Mouse (Mus musculus) hindbrain, postnatal 0 days (tissue): ENCODE data around the gene Dhx30. TPM values are rescaled to one million over a fixed set of nuclear protein-coding genes. Genes with fewer than 3 reads are reported as not detected.
"Not testable (repeated sequence)": the region's sequence is repeated elsewhere in the genome, so short reads cannot be mapped to it uniquely, and the experiment has no call there.

ENCODE experiments used
- ATAC-seq: fragments of 200-750 bp; cut with Nextera tagmentation; 2 replicates; pipeline ENCODE4 v1.8.0; 2017; ENCODE audit warnings: mild to moderate bottlenecking, moderate TSS enrichment, moderate library complexity
- DNase-seq: peaks from one replicate; pipeline ENCODE4 v3.0.0-alpha.2; 2015; ENCODE audit warnings: low spot score
- H3K27ac ChIP-seq: fragments of 300-500 bp; sonication (generic); 2 replicates; pipeline ENCODE4 v1.5.1; 2014; ENCODE audit warnings: mild to moderate bottlenecking
- H3K27me3 ChIP-seq: fragments of 300-500 bp; sonication (generic); 2 replicates; pipeline ENCODE4 v1.6.1; 2014; ENCODE audit warnings: low read length, mixed read lengths; ENCODE audit not compliant: insufficient read depth
- H3K36me3 ChIP-seq: fragments of 300-500 bp; sonication (generic); 2 replicates; pipeline ENCODE4 v1.6.1; 2014; ENCODE audit warnings: low read length, mixed read lengths; ENCODE audit not compliant: insufficient read depth
- H3K4me1 ChIP-seq: fragments of 300-500 bp; sonication (generic); 2 replicates; pipeline ENCODE4 v1.6.1; 2014; ENCODE audit warnings: antibody characterized with exemption, low read length, mixed read lengths; ENCODE audit not compliant: insufficient read depth
- H3K4me2 ChIP-seq: fragments of 300-500 bp; sonication (generic); 2 replicates; pipeline ENCODE4 v1.6.1; 2014; ENCODE audit warnings: low read depth, mild to moderate bottlenecking, low read length, moderate library complexity, mixed read lengths
- H3K4me3 ChIP-seq: fragments of 300-500 bp; sonication (generic); 2 replicates; pipeline ENCODE4 v1.5.1; 2014; ENCODE audit warnings: low read length
- H3K9ac ChIP-seq: fragments of 300-500 bp; sonication (generic); replicated peaks from 2 replicates; pipeline ENCODE4 v1.6.1; 2014; ENCODE audit warnings: mild to moderate bottlenecking, low read length, moderate library complexity, mixed read lengths
- H3K9me3 ChIP-seq: fragments of 300-500 bp; sonication (generic); 2 replicates; pipeline ENCODE4 v1.6.1; 2016; ENCODE audit warnings: low read length, mixed read lengths
- CTCF ChIP-seq: IDR thresholded peaks from 2 replicates; pipeline ENCODE4 v1.5.1; 2016; ENCODE audit warnings: antibody characterized with exemption, control low read depth, low read depth
- WGBS: fragments of 180-500 bp; shearing (Covaris S2); extraction: QIAGEN DNeasy Blood & Tissue Kit; methylation state at CpG from one replicate; pipeline ENCODE4 v1.1.7; 2014; 5-methylcytosine and 5-hydroxymethylcytosine counted together
- polyA plus RNA-seq: library from polyadenylated mRNA; unstranded; fragments of >200 nt; fragmentation: Nextera tagmentation; extraction: Ambion mirVana; gene quantifications from 2 replicates; pipeline ENCODE4 v1.2.1, GENCODE M21; 2015
- total RNA-seq: library from RNA; depleted of rRNA; stranded (reverse); fragments of >200 nt; gene quantifications from 2 replicates; pipeline ENCODE4 v1.2.3, GENCODE M21; 2014

Dhx30 gene
- total and polyA plus RNA-seq, 2 experiments from 2014 or later = 125 to 133 TPM

DNA sequence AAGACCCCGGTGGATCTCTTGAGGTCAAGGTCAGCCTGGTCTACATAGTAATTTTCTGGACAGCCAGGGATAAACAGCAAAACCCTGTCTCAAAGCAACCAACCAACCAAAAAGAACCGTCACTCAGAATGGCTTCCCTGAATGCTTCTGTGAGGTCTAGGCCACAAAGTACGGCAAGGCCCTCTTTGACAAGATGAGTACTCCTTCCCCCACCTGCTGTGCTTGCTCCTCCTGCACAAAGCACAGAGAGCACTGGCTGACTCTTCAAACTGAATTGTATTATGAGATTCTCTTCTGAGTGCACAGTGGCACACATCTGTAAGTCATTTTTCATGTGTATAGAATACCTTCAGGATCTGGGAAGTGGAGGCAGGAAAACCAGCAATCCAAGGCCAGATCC is 19.8 kb downstream of the Dhx30 start:
- Histone ChIP-seq H3K27ac (no peak overlapping the region), H3K4me2 (no peak overlapping the region), H3K27me3 (no peaks in the 10 kb centered on the region), H3K9ac (no peak overlapping the region), H3K4me1 (peaks cover 4% of the 10 kb centered on the region; the same call in 1 of the 2 replicates), H3K36me3 (peaks cover 39% of the 10 kb centered on the region), H3K9me3 (no peaks in the 10 kb centered on the region), H3K4me3 (no peak overlapping the region)
- ATAC-seq (no peak), DNase-seq (no peak)
- no peak for TF ChIP-seq CTCF
- WGBS = 86% methylated on average over 3 of the region's 3 CpGs

DNA sequence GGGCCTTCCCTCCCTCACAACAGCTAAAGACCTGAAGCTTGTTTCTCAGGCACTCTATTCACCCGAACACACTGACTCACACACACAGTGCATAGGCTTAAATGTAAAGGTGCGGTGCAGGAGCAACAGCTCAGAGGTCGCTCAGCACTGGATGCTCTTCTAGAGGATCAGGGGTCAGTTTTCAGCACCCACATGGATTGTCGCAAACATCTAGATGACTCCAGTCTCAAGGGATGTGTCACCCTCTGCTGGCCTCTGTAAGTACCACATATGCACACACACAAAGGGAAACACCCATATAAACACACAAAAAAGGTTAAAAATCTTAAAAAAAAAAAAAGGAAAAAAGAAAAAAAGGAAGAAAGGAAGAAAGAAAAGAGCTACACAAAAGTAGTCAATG is 22.9 kb downstream of the Dhx30 start:
- peaks cover 64% of the 10 kb centered on the region for H3K36me3 ChIP-seq
- no peaks in the 10 kb centered on the region for H3K4me1 ChIP-seq
- H3K27me3 ChIP-seq = no peaks in the 10 kb centered on the region
- H3K27ac ChIP-seq = no peak overlapping the region
- no peaks in the 10 kb centered on the region for H3K9me3 ChIP-seq
- ATAC-seq (no peak), DNase-seq (no peak)
- 94% methylated on average over 4 of the region's 4 CpGs for WGBS
- no peak overlapping the region for H3K4me2 ChIP-seq
- no peak overlapping the region for H3K4me3 ChIP-seq
- H3K9ac ChIP-seq = no peak overlapping the region
- TF ChIP-seq CTCF = no peak

DNA sequence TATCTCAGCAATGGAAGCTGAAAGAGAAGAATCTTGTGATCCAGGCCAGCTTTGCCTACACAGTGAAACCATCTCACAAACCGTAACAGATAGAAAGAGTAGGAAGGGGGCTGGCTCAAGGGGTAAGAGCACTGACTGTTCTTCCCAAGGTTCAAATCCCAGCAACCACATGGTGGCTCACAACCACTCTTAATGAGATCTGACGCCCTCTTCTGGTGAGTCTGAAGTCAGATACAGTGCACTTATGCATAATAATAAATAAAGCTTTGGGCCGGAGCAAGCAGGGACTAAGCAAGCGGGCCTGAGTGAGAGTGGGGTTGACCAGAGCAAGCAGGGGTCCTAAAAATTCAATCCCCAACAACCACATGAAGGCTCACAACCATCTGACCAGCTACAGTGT is 24.3 kb downstream of the Dhx30 start:
- H3K9me3 ChIP-seq = no peaks in the 10 kb centered on the region
- no peaks in the 10 kb centered on the region for H3K27me3 ChIP-seq
- 77% methylated on average over 4 of the region's 4 CpGs for WGBS
- ATAC-seq = no peak
- peaks cover 66% of the 10 kb centered on the region for H3K36me3 ChIP-seq
- DNase-seq = no peak
- H3K4me3 ChIP-seq = no peak overlapping the region
- no peak overlapping the region for H3K9ac ChIP-seq
- no peak overlapping the region for H3K27ac ChIP-seq
- H3K4me2 ChIP-seq = no peak overlapping the region
- no peaks in the 10 kb centered on the region for H3K4me1 ChIP-seq
- no peak for TF ChIP-seq CTCF

DNA sequence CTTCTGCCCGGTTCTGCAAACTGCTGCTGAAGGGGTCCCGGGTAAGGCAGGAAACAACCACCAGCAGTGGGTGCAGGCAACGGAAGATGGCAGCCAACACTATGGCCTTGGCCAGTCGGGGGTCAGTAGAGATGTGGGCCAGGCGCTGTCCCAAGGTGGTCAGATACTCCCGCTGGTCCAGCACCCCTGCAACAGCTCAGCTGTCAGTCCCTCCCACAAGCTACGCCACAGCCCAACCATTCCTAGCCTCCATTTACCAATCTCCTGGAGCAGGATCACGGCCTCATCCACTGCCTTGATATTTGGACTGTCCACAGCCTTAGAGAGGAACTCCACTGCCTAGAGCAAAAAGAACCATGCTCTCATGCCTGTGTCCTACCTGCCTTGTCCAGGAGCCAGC is 31.9 kb downstream of the Dhx30 start:
- Histone ChIP-seq H3K9ac (no peak overlapping the region), H3K27me3 (no peaks in the 10 kb centered on the region), H3K4me3 (no peak overlapping the region), H3K4me1 (no peaks in the 10 kb centered on the region), H3K36me3 (peaks cover 83% of the 10 kb centered on the region), H3K9me3 (no peaks in the 10 kb centered on the region), H3K27ac (no peak overlapping the region), H3K4me2 (no peak overlapping the region)
- no peak for ATAC-seq
- no peak for DNase-seq
- 92% methylated on average over 8 of the region's 8 CpGs for WGBS
- no peak for TF ChIP-seq CTCF

DNA sequence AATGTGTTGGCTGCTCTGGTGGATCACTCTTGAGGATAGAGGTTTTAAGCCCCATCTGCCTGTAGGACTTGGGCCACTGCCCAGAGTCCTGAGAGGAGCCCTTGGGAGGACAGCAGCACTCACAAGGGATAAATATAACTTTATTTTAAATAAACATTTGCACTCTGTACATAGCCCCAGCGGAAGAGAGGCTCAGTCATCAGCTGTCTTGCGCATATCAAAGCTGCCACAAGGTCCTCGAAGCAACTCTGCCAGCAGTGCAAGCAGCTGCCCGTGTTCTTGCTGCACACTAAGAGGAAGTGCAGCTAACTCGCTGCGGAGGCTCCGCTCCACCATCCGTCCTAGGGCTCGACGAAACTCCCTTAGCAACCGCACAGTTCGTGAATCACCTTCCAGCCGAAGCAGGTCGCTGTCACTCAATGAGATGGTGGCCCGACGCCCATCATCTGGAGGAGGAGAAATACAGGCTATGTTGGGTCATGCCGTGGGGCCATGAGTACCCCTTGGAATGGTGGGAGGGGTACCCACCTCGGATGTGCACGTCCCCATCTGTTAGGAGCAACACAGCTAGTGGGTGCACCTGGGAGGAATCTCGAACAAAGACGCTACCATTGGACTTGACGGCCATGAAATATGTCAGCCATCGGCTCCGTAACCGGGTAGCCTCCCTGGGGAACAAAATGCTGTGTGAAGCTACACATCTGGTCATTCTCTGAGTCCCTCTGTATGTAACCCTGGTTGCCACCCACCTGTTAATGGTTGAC is 33.2 kb downstream of the Dhx30 start:
- H3K4me3 ChIP-seq = no peak overlapping the region
- H3K9me3 ChIP-seq = no peaks in the 10 kb centered on the region
- peak; percentile 30 for DNase-seq
- no peaks in the 10 kb centered on the region for H3K4me1 ChIP-seq
- peak; percentile 16; the same call in 1 of the 2 replicates for ATAC-seq
- H3K27ac ChIP-seq = no peak overlapping the region
- H3K9ac ChIP-seq = no peak overlapping the region
- 72% methylated on average over 25 of the region's 25 CpGs for WGBS
- H3K27me3 ChIP-seq = no peaks in the 10 kb centered on the region
- TF ChIP-seq CTCF = no peak
- H3K4me2 ChIP-seq = no peak overlapping the region
- H3K36me3 ChIP-seq = peaks cover 78% of the 10 kb centered on the region

DNA sequence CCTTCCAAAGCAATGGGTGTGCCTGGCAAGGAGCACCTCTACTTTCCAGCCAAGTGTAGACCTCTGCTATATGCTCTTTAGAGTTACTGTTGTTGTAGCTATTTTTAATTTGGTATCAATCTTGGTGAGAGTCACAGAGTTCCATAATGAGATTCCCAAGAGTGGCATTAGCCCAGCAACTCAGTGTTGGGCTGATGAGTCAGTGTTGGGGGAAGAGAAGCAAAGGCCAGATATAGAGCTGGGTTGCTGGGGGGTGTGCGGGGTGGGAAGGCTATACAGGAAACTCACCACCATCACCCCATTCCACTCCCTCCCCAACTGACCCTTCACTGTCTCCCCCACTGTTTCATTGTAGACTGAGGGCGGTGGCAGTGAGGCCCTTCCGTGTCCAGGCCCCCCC is 36.6 kb downstream of the Dhx30 start:
- peaks cover 58% of the 10 kb centered on the region for H3K36me3 ChIP-seq
- TF ChIP-seq CTCF = no peak
- no peak overlapping the region for H3K4me3 ChIP-seq
- no peak overlapping the region for H3K9ac ChIP-seq
- H3K27me3 ChIP-seq = no peaks in the 10 kb centered on the region
- no peak overlapping the region for H3K4me2 ChIP-seq
- H3K9me3 ChIP-seq = no peaks in the 10 kb centered on the region
- no peak for DNase-seq
- ATAC-seq = no peak
- no peak overlapping the region for H3K27ac ChIP-seq
- H3K4me1 ChIP-seq = no peaks in the 10 kb centered on the region
- WGBS = 70% methylated on average over 3 of the region's 3 CpGs

DNA sequence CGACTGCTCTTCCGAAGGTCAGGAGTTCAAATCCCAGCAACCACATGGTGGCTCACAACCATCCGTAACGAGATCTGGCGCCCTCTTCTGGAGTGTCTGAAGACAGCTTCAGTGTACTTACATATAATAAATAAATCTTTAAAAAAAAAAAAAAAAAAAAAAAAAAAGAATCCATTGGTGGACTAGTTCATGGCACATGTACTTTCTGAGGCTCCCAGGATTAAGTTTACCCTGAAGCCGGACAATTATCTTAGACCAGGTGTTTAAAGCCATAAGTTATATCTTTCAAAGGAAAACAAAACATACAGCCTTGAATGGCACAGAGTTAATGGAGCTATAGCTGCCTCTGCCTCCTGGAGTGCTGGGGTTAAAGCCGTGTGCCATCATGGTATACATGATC is 41.2 kb downstream of the Dhx30 start:
- H3K36me3 ChIP-seq = peaks cover 53% of the 10 kb centered on the region
- not testable (repeated sequence) for H3K4me2 ChIP-seq, H3K27me3 ChIP-seq, H3K4me3 ChIP-seq, H3K9ac ChIP-seq, H3K4me1 ChIP-seq, DNase-seq, H3K27ac ChIP-seq, ATAC-seq, H3K9me3 ChIP-seq
- 77% methylated on average over 4 of the region's 7 CpGs for WGBS
